Mouse (Mus musculus): ENCODE measurements at regions not wholly inside any gene's neighbourhood (a gene's known extent, or its start where the extent isn't known, plus 50 kb on each side); places are given as distances from the start of the nearest gene placed in this dataset.

GRCm38 (mm10) chr8:25342501-25342900 is 518.3 kb upstream of the Adam5 start:
- TF ChIP-seq POLR2A (IDR thresholded peaks at IDR 0.05; ENCODE audit: control insufficient read depth, extremely low read depth, insufficient read depth, low read length, poor library complexity) (no peak), CTCF (IDR thresholded peaks at IDR 0.05; ENCODE audit: borderline replicate concordance, control insufficient read depth, extremely low read depth, insufficient read depth, low read length, poor library complexity) (no peak)
